Mouse (Mus musculus): ENCODE measurements at regions not wholly inside any gene's neighbourhood (a gene's known extent, or its start where the extent isn't known, plus 50 kb on each side); places are given as distances from the start of the nearest gene placed in this dataset.
A peak's percentile ranks its signal among the peaks of the same experiment; 100 is the strongest.
"Not testable (repeated sequence)": the region's sequence is repeated elsewhere in the genome, so short reads cannot be mapped to it uniquely, and the experiment has no call there.

DNA sequence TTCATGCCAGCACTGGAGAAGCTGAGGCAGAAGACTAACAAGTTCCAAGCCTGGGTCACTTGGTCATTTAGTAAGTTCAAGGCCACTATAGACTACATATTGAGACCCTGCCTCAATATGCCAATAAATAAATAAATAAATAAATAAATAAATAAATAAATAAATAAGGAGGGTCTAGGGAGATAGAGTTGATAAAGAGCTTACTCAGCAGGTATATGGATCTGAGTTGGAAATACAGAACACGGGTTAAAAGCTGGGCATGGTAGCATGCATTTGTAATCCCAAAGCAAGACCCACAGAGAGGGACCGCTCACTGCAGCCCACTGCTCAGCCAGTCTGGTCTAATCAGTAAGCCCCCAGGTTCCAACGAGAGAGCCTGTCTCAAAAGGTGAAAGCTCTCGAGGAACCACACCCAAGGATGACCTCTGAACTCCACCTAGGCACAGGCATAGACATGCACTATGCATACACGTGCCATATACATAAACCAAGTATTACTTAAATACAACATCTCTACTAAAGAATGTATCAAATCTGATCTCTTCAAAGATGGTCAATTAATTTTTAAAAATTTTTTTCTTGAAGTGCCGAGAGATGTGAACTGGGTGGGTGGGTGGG lies 115.4 kb downstream of the Ero1lb start:
- not testable (repeated sequence) for H3K9ac ChIP-seq (replicated peaks; ENCODE audit: low read depth, low read length); H3K4me2 ChIP-seq (replicated peaks; ENCODE audit: low read depth, low read length); H3K27ac ChIP-seq (ENCODE audit: low read length); H3K36me3 ChIP-seq (ENCODE audit: control insufficient read depth, insufficient read depth, low read length); H3K4me3 ChIP-seq (ENCODE audit: low read depth, low read length); H3K9me3 ChIP-seq (ENCODE audit: control insufficient read depth, low read depth, low read length); H3K27me3 ChIP-seq (ENCODE audit: control insufficient read depth, insufficient read depth, low read length); H3K4me1 ChIP-seq (ENCODE audit: control insufficient read depth, insufficient read depth, low read length)
- 0 out of 2 replicates have a peak, but pooled peaks have one; percentile 34 for ATAC-seq (ENCODE audit: insufficient number of reproducible peaks, insufficient read depth, low FRiP score, low read depth)
- WGBS, result 87% methylated on average over 3 of the region's 6 CpGs

DNA sequence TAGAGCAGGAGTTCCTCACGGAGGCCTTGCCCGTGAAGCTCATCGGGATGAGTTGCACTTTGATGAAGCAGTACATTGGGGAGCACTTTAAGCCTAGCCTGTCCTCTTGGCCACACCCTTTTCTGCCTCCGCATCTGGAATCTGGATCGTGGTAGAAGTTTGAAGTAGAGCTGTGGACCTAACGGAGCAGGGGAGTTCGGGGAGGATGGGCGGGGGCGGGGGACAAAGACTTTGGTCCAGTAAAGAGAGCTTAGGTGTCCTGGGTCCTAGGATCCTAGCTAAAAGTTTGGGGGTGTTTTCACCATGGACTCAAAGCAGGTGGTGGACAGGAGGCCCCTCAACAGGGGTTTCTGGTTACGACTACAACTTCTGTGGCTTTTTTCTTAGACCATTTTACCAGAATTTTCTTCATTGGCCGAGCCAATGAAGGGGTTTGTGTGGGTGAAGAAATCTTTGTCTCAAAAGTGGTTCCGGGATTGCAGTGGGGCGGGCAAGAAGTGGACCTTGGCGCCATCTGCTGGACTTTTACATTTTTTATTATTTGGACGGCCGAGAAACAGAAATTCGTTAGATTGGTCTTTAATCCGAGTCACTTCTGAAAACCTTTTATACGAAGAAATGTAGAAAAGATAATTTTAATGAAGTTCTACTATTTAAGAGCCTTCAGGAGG lies 114.7 kb downstream of the Ero1lb start:
- H3K4me1 ChIP-seq (ENCODE audit: control insufficient read depth, insufficient read depth, low read length); H3K9me3 ChIP-seq (ENCODE audit: control insufficient read depth, low read depth, low read length); H3K27ac ChIP-seq (ENCODE audit: low read length); H3K4me3 ChIP-seq (ENCODE audit: low read depth, low read length); H3K9ac ChIP-seq (replicated peaks; ENCODE audit: low read depth, low read length); H3K36me3 ChIP-seq (ENCODE audit: control insufficient read depth, insufficient read depth, low read length); H3K27me3 ChIP-seq (ENCODE audit: control insufficient read depth, insufficient read depth, low read length): not testable (repeated sequence)
- WGBS, result 14% methylated on average over 19 of the region's 19 CpGs
- peak overlapping the region; percentile 38 for H3K4me2 ChIP-seq (replicated peaks; ENCODE audit: low read depth, low read length)
- ATAC-seq (ENCODE audit: insufficient number of reproducible peaks, insufficient read depth, low FRiP score, low read depth), result peak; percentile 69; the same call in 1 of the 2 replicates

DNA sequence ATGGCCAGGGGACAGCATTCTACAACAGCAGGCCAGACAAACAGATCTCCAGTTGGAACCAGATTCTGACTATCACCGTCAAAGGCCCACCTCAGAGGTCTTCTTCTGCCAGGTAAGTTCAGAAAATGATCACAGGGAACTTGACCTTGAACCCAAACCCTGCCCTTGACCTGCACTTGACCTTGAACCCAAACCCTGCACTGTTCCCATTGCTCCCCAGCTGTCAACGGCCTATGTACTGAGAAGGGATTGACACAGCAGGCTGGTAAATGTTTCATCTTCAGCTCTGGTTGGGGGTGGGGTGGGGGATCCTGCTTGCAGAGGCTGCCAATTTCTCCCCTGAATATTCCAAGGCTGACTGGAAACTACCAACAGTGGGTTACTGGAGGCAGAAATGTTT lies 111.7 kb downstream of the Ero1lb start:
- no peaks in the 10 kb centered on the region for H3K9me3 ChIP-seq (ENCODE audit: control insufficient read depth, low read depth, low read length)
- H3K4me3 ChIP-seq (ENCODE audit: low read depth, low read length), result no peak overlapping the region
- no peak overlapping the region for H3K4me2 ChIP-seq (replicated peaks; ENCODE audit: low read depth, low read length)
- 74% methylated on average over 2 of the region's 2 CpGs for WGBS
- no peak overlapping the region for H3K9ac ChIP-seq (replicated peaks; ENCODE audit: low read depth, low read length)
- ATAC-seq (ENCODE audit: insufficient number of reproducible peaks, insufficient read depth, low FRiP score, low read depth), result no peak
- no peaks in the 10 kb centered on the region for H3K27me3 ChIP-seq (ENCODE audit: control insufficient read depth, insufficient read depth, low read length)
- no peaks in the 10 kb centered on the region for H3K4me1 ChIP-seq (ENCODE audit: control insufficient read depth, insufficient read depth, low read length)
- H3K27ac ChIP-seq (ENCODE audit: low read length), result no peak overlapping the region
- no peaks in the 10 kb centered on the region for H3K36me3 ChIP-seq (ENCODE audit: control insufficient read depth, insufficient read depth, low read length)

DNA sequence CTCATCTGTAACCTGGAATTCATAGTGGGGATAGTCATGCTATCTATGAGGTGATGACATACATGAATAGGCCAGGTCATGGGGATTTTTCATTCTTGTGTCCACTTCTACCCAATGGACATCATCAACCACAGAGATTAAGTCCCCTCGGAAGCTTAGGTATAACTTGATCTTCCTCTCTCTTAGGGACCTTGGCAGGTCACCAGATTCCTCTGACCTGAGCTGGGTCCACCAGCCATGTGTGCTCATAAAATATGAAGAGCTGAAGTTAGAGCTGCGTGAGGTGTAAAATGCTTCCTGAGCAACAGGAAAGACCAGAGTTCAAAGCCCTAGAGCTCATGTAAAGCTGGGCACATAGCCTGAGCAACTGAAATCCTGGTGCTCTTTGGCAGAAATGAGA lies 105.3 kb downstream of the Ero1lb start:
- not testable (repeated sequence) for H3K9ac ChIP-seq (replicated peaks; ENCODE audit: low read depth, low read length); ATAC-seq (ENCODE audit: insufficient number of reproducible peaks, insufficient read depth, low FRiP score, low read depth); H3K27me3 ChIP-seq (ENCODE audit: control insufficient read depth, insufficient read depth, low read length); H3K4me1 ChIP-seq (ENCODE audit: control insufficient read depth, insufficient read depth, low read length); H3K27ac ChIP-seq (ENCODE audit: low read length); H3K4me3 ChIP-seq (ENCODE audit: low read depth, low read length); H3K36me3 ChIP-seq (ENCODE audit: control insufficient read depth, insufficient read depth, low read length); H3K9me3 ChIP-seq (ENCODE audit: control insufficient read depth, low read depth, low read length); H3K4me2 ChIP-seq (replicated peaks; ENCODE audit: low read depth, low read length)
- WGBS, result 92% methylated on average over 2 of the region's 2 CpGs

DNA sequence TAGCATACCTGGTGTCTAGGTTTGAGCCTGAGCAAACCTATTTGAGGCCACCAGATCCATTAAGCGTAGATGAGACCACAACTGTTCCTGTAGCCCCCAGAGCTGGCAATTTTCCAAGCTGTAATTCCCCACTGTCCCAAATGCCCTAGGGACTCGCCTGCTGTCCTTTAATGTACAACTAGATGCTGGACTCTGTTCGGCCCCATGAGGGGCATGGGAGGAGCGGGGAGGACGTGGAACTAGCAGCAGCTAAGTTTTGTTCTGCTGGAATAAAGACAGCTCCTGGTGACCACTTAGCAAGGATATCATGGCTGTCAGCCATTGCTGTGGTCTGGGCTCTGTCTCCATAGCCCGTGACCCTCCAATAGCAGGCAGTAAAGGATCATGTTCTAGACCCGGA lies 103.1 kb downstream of the Ero1lb start:
- not testable (repeated sequence) for H3K27me3 ChIP-seq (ENCODE audit: control insufficient read depth, insufficient read depth, low read length)

DNA sequence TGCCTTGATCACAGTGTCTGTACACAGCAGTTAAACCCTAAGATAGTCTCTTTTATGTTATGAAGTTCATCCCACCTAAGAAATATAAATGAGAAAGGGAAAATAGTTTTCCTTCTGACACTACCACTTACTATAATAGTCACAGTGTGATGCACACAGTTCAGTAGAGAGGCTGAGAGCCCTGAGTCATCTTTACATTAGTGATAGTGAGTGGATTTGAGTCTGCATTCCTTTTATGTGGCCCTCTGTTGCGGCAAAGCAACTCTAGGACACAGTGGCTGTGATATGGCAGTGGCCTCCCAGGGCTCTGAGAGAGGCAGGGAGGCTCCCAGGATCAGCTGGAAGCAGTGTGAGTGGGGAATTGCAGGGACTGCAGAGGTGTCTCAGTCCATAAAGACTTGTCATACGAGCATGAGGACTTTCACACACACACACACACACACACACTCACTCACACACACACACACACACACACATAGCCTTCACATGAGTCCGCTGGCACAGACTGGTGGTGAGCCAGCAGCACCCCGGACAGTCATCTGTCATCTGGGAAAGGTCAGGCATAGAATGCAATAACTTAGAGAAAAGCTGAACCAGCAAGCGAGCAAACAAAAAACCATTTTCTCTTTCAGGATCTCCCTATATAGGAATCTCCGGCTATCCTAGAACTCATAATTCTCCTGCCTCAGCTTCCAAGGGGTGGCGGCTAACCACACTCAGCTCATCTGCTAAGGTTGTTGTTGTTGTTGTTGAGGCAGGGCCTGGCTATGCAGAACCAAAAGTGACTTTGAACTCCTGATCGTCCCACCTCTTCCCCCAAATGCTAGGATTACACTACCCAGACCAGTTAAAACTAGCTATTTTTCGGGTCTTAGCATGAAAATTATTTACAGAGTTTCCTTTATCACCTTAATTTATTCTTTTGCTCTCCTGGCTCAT lies 102.3 kb downstream of the Ero1lb start:
- not testable (repeated sequence) for H3K36me3 ChIP-seq (ENCODE audit: control insufficient read depth, insufficient read depth, low read length); H3K4me2 ChIP-seq (replicated peaks; ENCODE audit: low read depth, low read length); ATAC-seq (ENCODE audit: insufficient number of reproducible peaks, insufficient read depth, low FRiP score, low read depth); H3K27ac ChIP-seq (ENCODE audit: low read length); H3K4me1 ChIP-seq (ENCODE audit: control insufficient read depth, insufficient read depth, low read length); H3K9ac ChIP-seq (replicated peaks; ENCODE audit: low read depth, low read length); H3K27me3 ChIP-seq (ENCODE audit: control insufficient read depth, insufficient read depth, low read length); H3K4me3 ChIP-seq (ENCODE audit: low read depth, low read length); H3K9me3 ChIP-seq (ENCODE audit: control insufficient read depth, low read depth, low read length)
- WGBS, result 71% methylated on average over 8 of the region's 9 CpGs

More for the DNA sequence above, 103.1 kb downstream of the Ero1lb start:
- not testable (repeated sequence) for H3K9me3 ChIP-seq (ENCODE audit: control insufficient read depth, low read depth, low read length); H3K36me3 ChIP-seq (ENCODE audit: control insufficient read depth, insufficient read depth, low read length); H3K4me1 ChIP-seq (ENCODE audit: control insufficient read depth, insufficient read depth, low read length); H3K9ac ChIP-seq (replicated peaks; ENCODE audit: low read depth, low read length); H3K4me2 ChIP-seq (replicated peaks; ENCODE audit: low read depth, low read length); H3K4me3 ChIP-seq (ENCODE audit: low read depth, low read length); ATAC-seq (ENCODE audit: insufficient number of reproducible peaks, insufficient read depth, low FRiP score, low read depth); H3K27ac ChIP-seq (ENCODE audit: low read length)
- no CpG with 5 or more reads among the region's 7 CpGs for whole genome bisulfite sequencing

DNA sequence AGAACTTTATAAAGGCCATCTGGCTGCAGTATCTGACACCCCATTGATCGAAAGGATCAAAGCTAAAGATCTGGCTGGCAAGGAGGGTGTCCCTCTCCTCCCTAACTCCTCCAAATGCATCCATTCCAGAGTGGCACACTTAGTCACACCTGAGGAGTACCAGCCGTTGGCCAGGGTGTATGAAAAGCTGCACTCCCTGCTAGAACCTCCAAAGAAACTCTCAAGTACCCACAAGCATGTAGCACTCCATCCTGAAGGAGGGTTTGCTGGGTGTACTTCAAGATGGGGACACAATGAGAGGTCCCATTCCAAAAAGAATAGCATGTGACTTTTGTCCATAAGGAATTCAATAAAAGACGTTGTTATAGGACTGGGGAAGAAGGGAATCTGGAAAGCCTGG lies 100.4 kb downstream of the Ero1lb start:
- not testable (repeated sequence) for H3K4me1 ChIP-seq (ENCODE audit: control insufficient read depth, insufficient read depth, low read length); H3K4me3 ChIP-seq (ENCODE audit: low read depth, low read length); H3K36me3 ChIP-seq (ENCODE audit: control insufficient read depth, insufficient read depth, low read length); H3K9ac ChIP-seq (replicated peaks; ENCODE audit: low read depth, low read length); H3K27ac ChIP-seq (ENCODE audit: low read length); H3K27me3 ChIP-seq (ENCODE audit: control insufficient read depth, insufficient read depth, low read length); H3K9me3 ChIP-seq (ENCODE audit: control insufficient read depth, low read depth, low read length); ATAC-seq (ENCODE audit: insufficient number of reproducible peaks, insufficient read depth, low FRiP score, low read depth); H3K4me2 ChIP-seq (replicated peaks; ENCODE audit: low read depth, low read length)
- WGBS, result 78% methylated on average over 3 of the region's 3 CpGs

Measured in stomach, embryonic 14.5 days (tissue).